In genomic region chr9:102625983-102626838, GRCm38 (mm10) we compare ENCODE assay signal across 7 mouse cellular contexts. TPM values are rescaled to one million over a fixed set of nuclear protein-coding genes. Genes with fewer than 3 reads are reported as not detected.
DNase-seq lines count a peak whose midpoint lies in the region; ATAC-seq and TF ChIP-seq lines count a peak whose summit lies in the region.

Gene Anapc13, plus strand, starts transcription at chr9:102626296.
Gene Cep63, minus strand, starts transcription at chr9:102626534.

- H3K4me3 ChIP-seq in embryonic facial prominence, embryonic 12.5 days = peak within 1 kb of the TSS; percentile 90
- H3K4me3 ChIP-seq in kidney, adult 2 months (ENCODE audit: insufficient read depth, low read depth, low read length) = peak within 1 kb of the TSS; percentile 74
- peak within 1 kb of the TSS; percentile 92 for H3K4me3 ChIP-seq in limb, embryonic 12.5 days (replicated peaks)
- H3K4me3 ChIP-seq in midbrain, embryonic 15.5 days = peak within 1 kb of the TSS; percentile 97
- peak within 1 kb of the TSS; percentile 62 for H3K4me3 ChIP-seq in spleen, adult 2 months (ENCODE audit: extremely low read depth, insufficient read depth, insufficient read length)

- H3K4me2 ChIP-seq in embryonic facial prominence, embryonic 12.5 days (replicated peaks) = peak within 1 kb of the TSS; percentile 74
- H3K4me2 ChIP-seq in limb, embryonic 12.5 days = peak within 1 kb of the TSS; percentile 65
- peak within 1 kb of the TSS; percentile 78 for H3K4me2 ChIP-seq in midbrain, embryonic 15.5 days

- WGBS in embryonic facial prominence, embryonic 12.5 days = under 1% methylated on average over 82 of the region's 84 CpGs
- WGBS in kidney, adult 2 months = under 1% methylated on average over 84 of the region's 84 CpGs
- under 1% methylated on average over 84 of the region's 84 CpGs for WGBS in limb, embryonic 12.5 days
- under 1% methylated on average over 83 of the region's 84 CpGs for WGBS in midbrain, embryonic 15.5 days
- WGBS in spleen, adult 2 months = under 1% methylated on average over 84 of the region's 84 CpGs

- no peaks in the 10 kb centered on the region for H3K27me3 ChIP-seq in embryonic facial prominence, embryonic 12.5 days
- no peaks in the 10 kb centered on the region for H3K27me3 ChIP-seq in kidney, adult 2 months (replicated peaks; ENCODE audit: control insufficient read depth, insufficient read depth, low read length)
- H3K27me3 ChIP-seq in limb, embryonic 12.5 days = no peaks in the 10 kb centered on the region
- no peaks in the 10 kb centered on the region for H3K27me3 ChIP-seq in midbrain, embryonic 15.5 days (replicated peaks)
- no peaks in the 10 kb centered on the region for H3K27me3 ChIP-seq in spleen, adult 2 months (ENCODE audit: control insufficient read depth, insufficient read depth, low read length)

- H3K9me3 ChIP-seq in embryonic facial prominence, embryonic 12.5 days = no peaks in the 10 kb centered on the region
- H3K9me3 ChIP-seq in limb, embryonic 12.5 days = no peaks in the 10 kb centered on the region
- H3K9me3 ChIP-seq in midbrain, embryonic 15.5 days = no peaks in the 10 kb centered on the region

- TF ChIP-seq CTCF in kidney, adult 2 months (conservative IDR thresholded peaks at IDR 0.05; ENCODE audit: insufficient read depth, insufficient read length, low read depth, low read length) = no peak
- no peak for TF ChIP-seq CTCF in spleen, adult 2 months (IDR thresholded peaks at IDR 0.05; ENCODE audit: extremely low read depth, insufficient read depth, insufficient read length, insufficient replicate concordance)

- no peaks in the 10 kb centered on the region for H3K36me3 ChIP-seq in embryonic facial prominence, embryonic 12.5 days
- H3K36me3 ChIP-seq in kidney, adult 2 months (ENCODE audit: control insufficient read depth, insufficient read depth, low read length) = no peaks in the 10 kb centered on the region
- peaks cover 14% of the 10 kb centered on the region; the same call in 1 of the 2 replicates for H3K36me3 ChIP-seq in limb, embryonic 12.5 days
- H3K36me3 ChIP-seq in midbrain, embryonic 15.5 days (replicated peaks) = no peaks in the 10 kb centered on the region
- H3K36me3 ChIP-seq in spleen, adult 2 months (ENCODE audit: control insufficient read depth, insufficient read depth, low read length) = 0 out of 2 replicates have a peak, but pooled peaks cover 2% of the 10 kb centered on the region

- peak within 1 kb of the TSS; percentile 99 for H3K9ac ChIP-seq in embryonic facial prominence, embryonic 12.5 days
- peak within 1 kb of the TSS; percentile 99 for H3K9ac ChIP-seq in limb, embryonic 12.5 days (replicated peaks)
- peak within 1 kb of the TSS; percentile 99 for H3K9ac ChIP-seq in midbrain, embryonic 15.5 days

- peaks cover 18% of the 10 kb centered on the region for H3K4me1 ChIP-seq in embryonic facial prominence, embryonic 12.5 days
- H3K4me1 ChIP-seq in kidney, adult 2 months (ENCODE audit: control insufficient read depth, insufficient read depth, low read length) = peaks cover 14% of the 10 kb centered on the region
- peaks cover 24% of the 10 kb centered on the region for H3K4me1 ChIP-seq in limb, embryonic 12.5 days (replicated peaks)
- H3K4me1 ChIP-seq in midbrain, embryonic 15.5 days = peaks cover 24% of the 10 kb centered on the region
- peaks cover 8% of the 10 kb centered on the region for H3K4me1 ChIP-seq in spleen, adult 2 months (ENCODE audit: control insufficient read depth, insufficient read depth, insufficient read length)

- peak; percentile 52 for TF ChIP-seq POLR2A in kidney, adult 2 months (IDR thresholded peaks at IDR 0.05; ENCODE audit: low read depth, low read length)
- TF ChIP-seq POLR2A in spleen, adult 2 months (IDR thresholded peaks at IDR 0.05; ENCODE audit: low read depth, low read length) = peak; percentile 39; the same call in 1 of the 2 replicates

- peak; percentile 99 for DNase-seq in adrenal gland, postnatal 25 days
- DNase-seq in heart, adult 18-20 months = peak; percentile 98 to 99
- peak; percentile 99 for DNase-seq in kidney, adult 2 months
- peak; percentile 93 to 97 for DNase-seq in spleen, adult 2 months (ENCODE audit: low read depth in 1 of 2, low spot score in 2 of 2)

- peak; percentile 94 for ATAC-seq in embryonic facial prominence, embryonic 12.5 days (ENCODE audit: insufficient number of reproducible peaks, insufficient read depth, low FRiP score, low TSS enrichment)
- peak; percentile 93 for ATAC-seq in limb, embryonic 12.5 days (ENCODE audit: insufficient number of reproducible peaks, insufficient read depth, low FRiP score, low TSS enrichment, low read depth)
- peak; percentile 96 for ATAC-seq in midbrain, embryonic 15.5 days (replicated peaks)

- peak within 1 kb of the TSS; percentile 98 for H3K27ac ChIP-seq in embryonic facial prominence, embryonic 12.5 days
- H3K27ac ChIP-seq in kidney, adult 2 months (ENCODE audit: insufficient read depth, low read depth, low read length) = peak within 1 kb of the TSS; percentile 98
- H3K27ac ChIP-seq in limb, embryonic 12.5 days = peak within 1 kb of the TSS; percentile 99
- H3K27ac ChIP-seq in midbrain, embryonic 15.5 days = peak within 1 kb of the TSS; percentile 98
- H3K27ac ChIP-seq in spleen, adult 2 months (ENCODE audit: insufficient read depth, low read length) = peak within 1 kb of the TSS; percentile 92

RNA-seq across cellular contexts. Expression of gene Anapc13, which starts in this region (rescaled TPM):
- 304 and 351 TPM in 2 replicates for total RNA-seq in adrenal gland, postnatal 25 days (2021)
- 184 and 185 TPM in 2 replicates for polyA plus RNA-seq in embryonic facial prominence, embryonic 12.5 days (2016; fragmentation: Nextera tagmentation; extraction: Ambion mirVana)
- total RNA-seq in heart, adult 18-20 months (2021) = 100 to 1,000 TPM; 357 to 368 TPM
- polyA plus RNA-seq in kidney, adult 2 months (2012; rRNA removed) = 136 and 225 TPM in 2 replicates
- 196 and 209 TPM in 2 replicates for polyA plus RNA-seq in limb, embryonic 12.5 days (2016; fragmentation: Nextera tagmentation; extraction: Ambion mirVana)
- polyA plus RNA-seq in midbrain, embryonic 15.5 days (2015; fragmentation: Nextera tagmentation; extraction: Ambion mirVana) = 135 and 137 TPM in 2 replicates
- polyA plus RNA-seq in spleen, adult 2 months (2012; rRNA removed) = 26.7 and 34.1 TPM in 2 replicates

RNA-seq across cellular contexts. Expression of gene Cep63, which starts in this region (rescaled TPM):
- 37.2 and 41.8 TPM in 2 replicates for total RNA-seq in adrenal gland, postnatal 25 days (2021)
- polyA plus RNA-seq in embryonic facial prominence, embryonic 12.5 days (2016; fragmentation: Nextera tagmentation; extraction: Ambion mirVana) = 53.0 and 55.9 TPM in 2 replicates
- 10 to 100 TPM; 52.5 to 59.4 TPM for total RNA-seq in heart, adult 18-20 months (2021)
- polyA plus RNA-seq in kidney, adult 2 months (2012; rRNA removed) = 3.7 and 6.9 TPM in 2 replicates
- 52.6 and 53.7 TPM in 2 replicates for polyA plus RNA-seq in limb, embryonic 12.5 days (2016; fragmentation: Nextera tagmentation; extraction: Ambion mirVana)
- polyA plus RNA-seq in midbrain, embryonic 15.5 days (2015; fragmentation: Nextera tagmentation; extraction: Ambion mirVana) = 38.9 and 42.2 TPM in 2 replicates
- 4.1 and 4.2 TPM in 2 replicates for polyA plus RNA-seq in spleen, adult 2 months (2012; rRNA removed)

Comparison
In these comparisons a context has a peak if more than half of its experiments do, and no peak if none do; other contexts are left out.
1. Peak in every context shown above with its lines: DNase-seq, ATAC-seq, H3K4me3 ChIP-seq and H3K27ac ChIP-seq.